Mouse (Mus musculus): ENCODE results near the gene Map3k12. TPM values are rescaled to one million over a fixed set of nuclear protein-coding genes. Genes with fewer than 3 reads are reported as not detected.

Map3k12 gene
- polyA plus RNA-seq, 1 experiment from 2014 or later = 37.6 TPM

Other genes starting within 250 kb of the Map3k12 start
- 0.09 TPM in 1 of 2 replicates, not detected in the other for gene Gm9918, start 246.5 kb downstream of the Map3k12 start, polyA plus RNA-seq (2015; fragmentation: Nextera tagmentation; extraction: Ambion mirVana)
- 46.7 and 48.9 TPM in 2 replicates for gene Mfsd5, start 237.6 kb downstream of the Map3k12 start, polyA plus RNA-seq (2015; fragmentation: Nextera tagmentation; extraction: Ambion mirVana)
- gene Espl1, start 220.8 kb downstream of the Map3k12 start, polyA plus RNA-seq (2015; fragmentation: Nextera tagmentation; extraction: Ambion mirVana) = 19.7 and 27.3 TPM in 2 replicates
- gene Pfdn5, start 190.9 kb downstream of the Map3k12 start, polyA plus RNA-seq (2015; fragmentation: Nextera tagmentation; extraction: Ambion mirVana) = 470 and 502 TPM in 2 replicates
- 116 and 126 TPM in 2 replicates for gene Myg1, start 185.4 kb downstream of the Map3k12 start, polyA plus RNA-seq (2015; fragmentation: Nextera tagmentation; extraction: Ambion mirVana)
- gene Aaas, start 166.3 kb downstream of the Map3k12 start, polyA plus RNA-seq (2015; fragmentation: Nextera tagmentation; extraction: Ambion mirVana) = 64.1 and 66.5 TPM in 2 replicates
- gene Sp7, start 149.9 kb downstream of the Map3k12 start, polyA plus RNA-seq (2015; fragmentation: Nextera tagmentation; extraction: Ambion mirVana) = 0.15 and 0.18 TPM in 2 replicates
- 7.0 and 8.1 TPM in 2 replicates for gene Sp1, start 110.9 kb downstream of the Map3k12 start, polyA plus RNA-seq (2015; fragmentation: Nextera tagmentation; extraction: Ambion mirVana)
- gene Amhr2, start 71.7 kb downstream of the Map3k12 start, polyA plus RNA-seq (2015; fragmentation: Nextera tagmentation; extraction: Ambion mirVana) = 0.19 and 0.20 TPM in 2 replicates
- 88.9 and 90.9 TPM in 2 replicates for gene Prr13, start 58.0 kb downstream of the Map3k12 start, polyA plus RNA-seq (2015; fragmentation: Nextera tagmentation; extraction: Ambion mirVana)
- gene Pcbp2, start 46.5 kb downstream of the Map3k12 start, polyA plus RNA-seq (2015; fragmentation: Nextera tagmentation; extraction: Ambion mirVana) = 198 and 212 TPM in 2 replicates
- gene Gm10337, start 13.3 kb downstream of the Map3k12 start, polyA plus RNA-seq (2015; fragmentation: Nextera tagmentation; extraction: Ambion mirVana) = 6.6 and 13.4 TPM in 2 replicates
- 87.7 and 103 TPM in 2 replicates for gene Tarbp2, start 1.1 kb upstream of the Map3k12 start, polyA plus RNA-seq (2015; fragmentation: Nextera tagmentation; extraction: Ambion mirVana)
- gene Npff, start 7.9 kb upstream of the Map3k12 start, polyA plus RNA-seq (2015; fragmentation: Nextera tagmentation; extraction: Ambion mirVana) = 1.6 and 3.9 TPM in 2 replicates
- not detected in 2 replicates for gene Gm28047, start 108.0 kb upstream of the Map3k12 start, polyA plus RNA-seq (2015; fragmentation: Nextera tagmentation; extraction: Ambion mirVana)
- 19.8 and 22.1 TPM in 2 replicates for gene Atf7, start 108.4 kb upstream of the Map3k12 start, polyA plus RNA-seq (2015; fragmentation: Nextera tagmentation; extraction: Ambion mirVana)
- gene Atp5g2, start 155.3 kb upstream of the Map3k12 start, polyA plus RNA-seq (2015; fragmentation: Nextera tagmentation; extraction: Ambion mirVana) = 52.3 and 79.6 TPM in 2 replicates
- gene Calcoco1, start 205.1 kb upstream of the Map3k12 start, polyA plus RNA-seq (2015; fragmentation: Nextera tagmentation; extraction: Ambion mirVana) = 45.0 and 48.7 TPM in 2 replicates

Measured in forebrain, embryonic 13.5 days (tissue).